Mouse (Mus musculus) kidney, adult 11 months (tissue): Measurements from ENCODE around the gene Acrbp.

Source experiments
- DNase-seq: peaks from one replicate; pipeline ENCODE4 v3.0.0; 2022

The Acrbp gene

GRCm38 (mm10) chr6:125104223-125104622 is 54.7 kb downstream of the Acrbp start:
- DNase-seq: no peak

DNA sequence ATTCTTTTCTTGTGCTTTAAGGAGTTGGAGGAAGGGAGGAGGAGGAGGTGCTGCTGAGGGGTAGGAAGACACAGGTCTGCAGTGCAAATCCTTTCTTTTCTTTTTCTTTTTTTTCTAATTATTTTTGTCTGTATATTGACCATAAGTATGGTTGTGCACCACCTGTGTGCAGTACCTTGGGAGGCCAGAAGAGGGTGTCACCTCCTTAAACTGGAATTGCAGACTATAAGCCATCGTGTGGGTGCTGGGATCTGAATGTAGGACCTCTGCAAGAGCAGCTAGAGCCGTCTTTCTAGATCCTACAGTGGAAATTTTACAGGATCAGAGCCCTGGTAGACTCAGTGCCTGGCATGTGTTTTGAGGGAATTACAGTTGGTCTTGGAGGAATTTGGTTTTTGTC is 58.2 kb downstream of the Acrbp start:
- no peak for DNase-seq

- no peak for DNase-seq
Measured at GRCm38 (mm10) chr6:125109371-125109770, 59.9 kb downstream of the Acrbp start.

DNA sequence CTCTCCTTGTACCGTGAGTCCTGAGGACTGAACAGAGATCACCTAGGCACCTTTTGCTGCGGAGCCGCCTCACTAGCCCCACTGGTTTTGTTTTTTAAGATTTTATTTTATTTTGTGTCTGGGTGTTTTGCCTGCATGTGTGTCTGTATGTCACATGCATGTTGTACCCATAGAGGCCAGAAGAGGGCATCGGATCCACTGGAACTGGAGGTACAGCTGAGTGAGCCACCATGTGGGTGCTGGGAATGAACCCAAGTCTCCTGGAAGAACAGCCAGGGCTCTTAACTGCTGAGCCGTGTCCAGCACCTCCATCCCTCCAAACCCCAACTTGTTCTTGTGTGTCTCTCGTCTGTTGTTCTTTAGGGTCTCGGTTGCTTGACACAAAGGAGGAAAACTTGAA is 61.4 kb downstream of the Acrbp start:
- DNase-seq: no peak

DNA sequence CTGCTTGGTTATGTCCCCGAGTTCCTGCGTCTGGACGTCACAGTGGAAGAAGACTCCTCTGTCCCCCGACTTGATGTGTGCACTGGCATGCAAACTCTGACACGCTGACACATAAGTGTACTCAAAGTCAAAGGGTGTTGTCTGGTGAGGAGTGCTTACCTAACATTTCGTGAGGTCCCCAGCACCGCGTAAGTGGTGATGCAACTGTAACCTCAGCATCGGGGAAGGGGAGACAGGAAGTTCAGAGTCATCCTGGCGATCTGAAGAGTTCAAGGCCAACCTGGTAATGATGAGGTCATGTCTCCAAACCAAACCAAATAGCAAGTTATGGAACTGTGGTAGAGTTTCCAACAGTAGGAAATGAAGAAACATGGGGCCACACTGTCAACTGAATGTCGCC is 63.1 kb downstream of the Acrbp start:
- no peak for DNase-seq
